Mouse (Mus musculus): ENCODE results near the gene Ear6. TPM values are rescaled to one million over a fixed set of nuclear protein-coding genes. Genes with fewer than 3 reads are reported as not detected.

Ear6 gene
- 10 to 100 TPM; 10.4 to 41.8 TPM for total RNA-seq (2023)

DNA sequence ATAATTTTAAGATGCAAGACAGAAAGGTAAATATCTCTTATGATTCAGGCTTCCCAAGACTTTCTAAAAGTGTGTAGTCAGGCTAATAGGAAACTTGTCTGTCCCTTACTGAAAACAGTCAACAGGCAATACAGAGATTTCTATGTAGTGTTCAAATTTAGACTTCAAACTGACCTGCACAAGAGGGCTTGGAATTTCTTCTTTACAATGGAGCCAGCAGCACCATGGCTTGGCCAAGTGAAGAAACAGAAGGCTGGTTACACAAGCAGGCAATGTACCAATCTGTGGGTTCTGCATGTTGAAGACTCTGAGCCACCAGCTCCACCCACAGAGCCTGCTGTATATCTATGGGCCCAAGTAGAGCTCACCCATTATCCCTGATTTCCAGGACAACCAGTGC lies at the start of gene Ear6:
Ear6 (plus strand) TSS at position 301 of the 400 bp plus-strand sequence.

DNA sequence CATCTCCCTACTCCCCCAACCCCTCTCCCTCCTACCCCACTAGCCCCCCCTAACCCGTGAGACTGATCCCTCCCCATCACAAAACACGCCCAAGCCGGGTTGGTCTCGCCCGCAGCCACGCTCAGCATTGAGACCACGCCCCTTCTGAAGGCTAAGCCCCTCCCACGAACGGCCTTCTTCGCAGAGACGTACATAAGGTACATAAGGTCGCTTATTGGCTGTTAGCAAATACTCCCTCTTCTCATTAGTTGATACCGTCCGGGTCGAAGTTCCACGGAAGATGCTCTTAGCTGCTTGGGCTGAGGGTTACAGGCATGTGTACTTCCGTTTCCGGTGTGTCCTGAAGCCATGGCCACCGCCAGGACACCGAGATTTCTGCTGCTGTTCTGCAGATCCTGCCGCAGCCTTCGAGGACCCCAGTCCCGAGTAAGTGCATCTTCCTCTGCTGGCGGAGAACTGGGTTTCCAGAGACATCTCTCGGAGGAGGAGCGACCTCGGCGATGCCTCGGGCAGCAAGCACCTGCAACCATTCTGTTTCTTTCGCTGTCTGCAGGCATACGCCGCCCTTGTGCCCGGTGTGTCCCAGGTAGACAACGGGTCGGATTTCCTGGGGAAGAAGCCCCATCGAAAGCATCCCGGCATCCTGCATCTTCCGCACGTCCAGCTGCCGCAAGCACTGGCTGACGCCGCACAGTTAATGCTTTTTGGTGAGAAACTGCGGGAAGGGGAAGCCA lies 31.3 kb downstream of the Ear6 start, which contains the start of gene Mettl17:
Mettl17 (plus strand) TSS at position 245 of the 734 bp plus-strand sequence.

DNA sequence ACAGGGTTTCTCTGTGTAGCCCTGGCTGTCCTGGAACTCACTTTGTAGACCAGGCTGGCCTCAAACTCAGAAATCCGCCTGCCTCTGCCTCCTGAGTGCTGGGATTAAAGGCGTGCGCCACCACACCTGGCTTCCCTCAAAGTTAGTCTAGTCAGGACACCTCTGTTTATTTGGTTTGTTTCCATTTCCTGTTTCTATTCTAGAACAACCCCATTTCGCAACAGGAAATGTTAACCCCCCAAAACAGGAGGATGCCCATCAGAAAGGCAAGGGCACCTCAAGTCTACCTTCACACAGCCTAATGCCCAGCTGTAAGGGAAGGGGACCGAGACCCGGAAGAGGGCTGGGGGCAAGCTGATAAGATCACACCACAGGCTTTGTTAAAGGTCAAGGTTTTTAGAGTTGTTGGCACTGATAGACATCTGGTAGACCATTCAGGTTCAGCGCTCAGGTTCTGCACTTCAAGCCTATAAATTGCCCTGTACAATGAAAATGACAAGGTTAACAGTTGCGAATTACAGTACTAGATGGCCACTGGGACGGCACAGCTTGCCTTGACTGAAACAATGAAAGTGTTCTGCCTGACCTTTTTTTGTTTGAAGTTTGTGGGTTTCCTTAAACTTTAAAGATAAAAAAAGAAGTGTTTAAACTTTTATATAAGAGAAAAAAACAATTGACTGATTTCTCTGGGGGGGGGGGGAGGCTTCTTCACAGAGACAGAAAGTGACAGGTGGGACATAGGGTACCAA lies 38.9 kb downstream of the Ear6 start, which contains the start of gene Slc39a2:
Slc39a2 (plus strand) TSS at position 699 of the 749 bp plus-strand sequence.

Other genes starting within 250 kb of the Ear6 start
- gene Gm17078, start 242.4 kb upstream of the Ear6 start, total RNA-seq (2023), result not detected
- gene Gm4181, start 218.0 kb upstream of the Ear6 start, total RNA-seq (2023), result not detected
- not detected for gene Gm17079, start 158.2 kb upstream of the Ear6 start, total RNA-seq (2023)
- gene Gm5800, start 136.5 kb upstream of the Ear6 start, total RNA-seq (2023), result not detected
- not detected for gene Ang4, start 80.1 kb upstream of the Ear6 start, total RNA-seq (2023)
- not detected for gene AY358078, start 53.7 kb upstream of the Ear6 start, total RNA-seq (2023)
- 10 to 100 TPM; 16.2 to 17.2 TPM for gene Mettl17, start 31.1 kb downstream of the Ear6 start, total RNA-seq (2023)
- gene Slc39a2, start 39.2 kb downstream of the Ear6 start, total RNA-seq (2023), result under 1 TPM in 1 of 2 experiments, not detected in 1; 0.15 TPM
- 1 to 10 TPM; 1.3 to 3.4 TPM for gene Ndrg2, start 60.5 kb downstream of the Ear6 start, total RNA-seq (2023)
- not detected for gene Tppp2, start 64.7 kb downstream of the Ear6 start, total RNA-seq (2023)
- gene Rnase13, start 69.1 kb downstream of the Ear6 start, total RNA-seq (2023), result not detected
- gene Arhgef40, start 131.0 kb downstream of the Ear6 start, total RNA-seq (2023), result 1 to 10 TPM; 5.1 to 8.1 TPM
- gene Tmem253, start 162.0 kb downstream of the Ear6 start, total RNA-seq (2023), result not detected
- gene Zfp219, start 167.0 kb downstream of the Ear6 start, total RNA-seq (2023), result 10 to 100 TPM; 10.4 to 14.2 TPM
- gene Olfr221, start 188.8 kb downstream of the Ear6 start, total RNA-seq (2023), result not detected